7 mouse cellular contexts compared by ENCODE assay signal in genomic region chr6:49367159-49368054, GRCm38 (mm10). TPM values are rescaled to one million over a fixed set of nuclear protein-coding genes. Genes with fewer than 3 reads are reported as not detected.
DNase-seq lines count a peak whose midpoint lies in the region; ATAC-seq lines count a peak whose summit lies in the region.

Gene Fam221a, plus strand, starts transcription at chr6:49367739.

- peak; percentile 98 for ATAC-seq in limb, embryonic 11.5 days (ENCODE audit: insufficient number of reproducible peaks, low FRiP score, low TSS enrichment, low read depth)
- peak; percentile 96 for ATAC-seq in midbrain, embryonic 14.5 days (ENCODE audit: low FRiP score, low TSS enrichment)

- peak within 1 kb of the TSS; percentile 49 for H3K9ac ChIP-seq in limb, embryonic 11.5 days (ENCODE audit: low read length)
- H3K9ac ChIP-seq in midbrain, embryonic 14.5 days (replicated peaks; ENCODE audit: low read length), result peak within 1 kb of the TSS; percentile 54

- no peaks in the 10 kb centered on the region for H3K36me3 ChIP-seq in embryonic facial prominence, embryonic 10.5 days (replicated peaks)
- no peaks in the 10 kb centered on the region for H3K36me3 ChIP-seq in limb, embryonic 11.5 days (ENCODE audit: control insufficient read depth, insufficient read depth, low read length)
- H3K36me3 ChIP-seq in midbrain, embryonic 14.5 days (ENCODE audit: control insufficient read depth, insufficient read depth, low read length), result no peaks in the 10 kb centered on the region

- peak within 1 kb of the TSS; percentile 89 for H3K27ac ChIP-seq in embryonic facial prominence, embryonic 10.5 days (replicated peaks)
- H3K27ac ChIP-seq in limb, embryonic 11.5 days (replicated peaks; ENCODE audit: low read depth, low read length), result no peak within 1 kb of the TSS
- peak within 1 kb of the TSS; percentile 45; the same call in 1 of the 2 replicates for H3K27ac ChIP-seq in midbrain, embryonic 14.5 days (replicated peaks; ENCODE audit: low read depth, low read length)

- peak within 1 kb of the TSS; percentile 71 for H3K4me3 ChIP-seq in embryonic facial prominence, embryonic 10.5 days
- H3K4me3 ChIP-seq in limb, embryonic 11.5 days (ENCODE audit: low read depth, low read length), result peak within 1 kb of the TSS; percentile 37
- H3K4me3 ChIP-seq in midbrain, embryonic 14.5 days (replicated peaks; ENCODE audit: low read depth, low read length), result peak within 1 kb of the TSS; percentile 57

- H3K4me1 ChIP-seq in embryonic facial prominence, embryonic 10.5 days, result peaks cover 22% of the 10 kb centered on the region
- peaks cover 3% of the 10 kb centered on the region for H3K4me1 ChIP-seq in limb, embryonic 11.5 days (ENCODE audit: control insufficient read depth, insufficient read depth, low read length)
- peaks cover 4% of the 10 kb centered on the region for H3K4me1 ChIP-seq in midbrain, embryonic 14.5 days (ENCODE audit: control insufficient read depth, insufficient read depth, low read length)

- 4% methylated on average over 49 of the region's 49 CpGs for WGBS in embryonic facial prominence, embryonic 10.5 days
- 3% methylated on average over 48 of the region's 49 CpGs for WGBS in limb, embryonic 11.5 days
- 4% methylated on average over 49 of the region's 49 CpGs for WGBS in midbrain, embryonic 14.5 days

- DNase-seq in adrenal gland, postnatal 10 days, result peak; percentile 89
- DNase-seq in embryonic facial prominence, embryonic 10.5 days (ENCODE audit: low spot score), result peak; percentile 98
- DNase-seq in heart, adult 11 months, result peak; percentile 99
- DNase-seq in kidney, adult 18-20 months, result peak; percentile 89
- peak; percentile 94 for DNase-seq in limb, embryonic 11.5 days (ENCODE audit: low spot score)
- DNase-seq in midbrain, embryonic 14.5 days, result peak; percentile 89
- peak; percentile 86 to 87 for DNase-seq in spleen, adult 18-20 months

- H3K9me3 ChIP-seq in embryonic facial prominence, embryonic 10.5 days, result no peaks in the 10 kb centered on the region
- no peaks in the 10 kb centered on the region for H3K9me3 ChIP-seq in limb, embryonic 11.5 days (ENCODE audit: control insufficient read depth, low read length)
- H3K9me3 ChIP-seq in midbrain, embryonic 14.5 days (ENCODE audit: control insufficient read depth, low read length), result no peaks in the 10 kb centered on the region

- H3K4me2 ChIP-seq in limb, embryonic 11.5 days (ENCODE audit: low read depth, severe bottlenecking), result peak within 1 kb of the TSS; percentile 57
- peak within 1 kb of the TSS; percentile 90 for H3K4me2 ChIP-seq in midbrain, embryonic 14.5 days (ENCODE audit: low read length)

- H3K27me3 ChIP-seq in embryonic facial prominence, embryonic 10.5 days (replicated peaks; ENCODE audit: low read depth, poor library complexity, severe bottlenecking), result no peaks in the 10 kb centered on the region
- no peaks in the 10 kb centered on the region for H3K27me3 ChIP-seq in limb, embryonic 11.5 days (ENCODE audit: control insufficient read depth, insufficient read depth, low read length)
- no peaks in the 10 kb centered on the region for H3K27me3 ChIP-seq in midbrain, embryonic 14.5 days (ENCODE audit: control insufficient read depth, insufficient read depth, low read length)

RNA-seq across cellular contexts. Expression of gene Fam221a, which starts in this region (rescaled TPM):
- 1 to 10 TPM; 2.3 to 3.8 TPM for total RNA-seq in adrenal gland, postnatal 10 days (2021)
- polyA plus RNA-seq in embryonic facial prominence, embryonic 10.5 days (2016; fragmentation: Nextera tagmentation; extraction: Ambion mirVana), result 4.1 and 5.0 TPM in 2 replicates
- 5.5 and 7.2 TPM in 2 replicates for polyA plus RNA-seq in limb, embryonic 11.5 days (2014; fragmentation: Nextera tagmentation; extraction: Ambion mirVana)
- polyA plus RNA-seq in midbrain, embryonic 14.5 days (2014; fragmentation: Nextera tagmentation; extraction: Ambion mirVana), result 2.6 and 3.4 TPM in 2 replicates
